Mouse (Mus musculus) layer of hippocampus, postnatal 36 days (tissue): ENCODE data around the gene Vmn1r222. TPM values are rescaled to one million over a fixed set of nuclear protein-coding genes. Genes with fewer than 3 reads are reported as not detected.
"Not testable (repeated sequence)": the region's sequence is repeated elsewhere in the genome, so short reads cannot be mapped to it uniquely, and the experiment has no call there.

ENCODE experiments used
- DNase-seq, 2 experiments: peaks; one replicate each; pipeline ENCODE4 v3.0.0; 2022
- total RNA-seq, 2 experiments: library from RNA; stranded (reverse); gene quantifications; 2 replicates each; pipeline ENCODE4 v1.2.3; 2021

The Vmn1r222 gene
- not detected for total RNA-seq

- not testable (repeated sequence) for DNase-seq
Measured at GRCm38 (mm10) chr13:23235847-23236246, at the start of gene Vmn1r222. Gene Vmn1r222, minus strand, starts transcription at chr13:23235947.

GRCm38 (mm10) chr13:23285191-23285920 is 49.6 kb upstream of the Vmn1r222 start:
- DNase-seq = no peak

GRCm38 (mm10) chr13:23279992-23280391 is 44.2 kb upstream of the Vmn1r222 start:
- DNase-seq = no peak

- DNase-seq = no peak
Measured at GRCm38 (mm10) chr13:23279576-23279975, 43.8 kb upstream of the Vmn1r222 start.

- DNase-seq = peak; percentile 51 to 62
Measured at GRCm38 (mm10) chr13:23270321-23271101, 34.8 kb upstream of the Vmn1r222 start.

GRCm38 (mm10) chr13:23269681-23270080 is 33.9 kb upstream of the Vmn1r222 start:
- DNase-seq = no peak

- DNase-seq = not testable (repeated sequence)
Measured at GRCm38 (mm10) chr13:23269127-23269526, 33.4 kb upstream of the Vmn1r222 start.

GRCm38 (mm10) chr13:23268606-23269005 is 32.9 kb upstream of the Vmn1r222 start:
- not testable (repeated sequence) for DNase-seq

- no peak for DNase-seq
Measured at GRCm38 (mm10) chr13:23258546-23259048, 22.9 kb upstream of the Vmn1r222 start.

GRCm38 (mm10) chr13:23246834-23247233 is 11.1 kb upstream of the Vmn1r222 start, which contains the start of gene Vmn1r223:
Gene Vmn1r223, plus strand, starts transcription at chr13:23247134.
- not testable (repeated sequence) for DNase-seq

- DNase-seq = not testable (repeated sequence)
Measured at GRCm38 (mm10) chr13:23213827-23214226, 21.9 kb downstream of the Vmn1r222 start, which contains the start of gene Vmn1r221. Gene Vmn1r221, plus strand, starts transcription at chr13:23214127.

- not testable (repeated sequence) for DNase-seq
Measured at GRCm38 (mm10) chr13:23203885-23204284, 31.9 kb downstream of the Vmn1r222 start.

GRCm38 (mm10) chr13:23187875-23188274 is 47.9 kb downstream of the Vmn1r222 start, which contains the start of gene Vmn1r220:
Gene Vmn1r220, minus strand, starts transcription at chr13:23187975.
- DNase-seq = no peak

Other genes starting within 250 kb of the Vmn1r222 start
- gene Vmn1r213, start 228.3 kb downstream of the Vmn1r222 start, total RNA-seq = not detected
- not detected for gene Vmn1r214, start 205.5 kb downstream of the Vmn1r222 start, total RNA-seq
- not detected for gene Vmn1r215, start 167.9 kb downstream of the Vmn1r222 start, total RNA-seq
- not detected for gene Vmn1r217, start 117.7 kb downstream of the Vmn1r222 start, total RNA-seq
- gene Vmn1r218, start 102.8 kb downstream of the Vmn1r222 start, total RNA-seq = not detected
- not detected for gene Vmn1r219, start 76.6 kb downstream of the Vmn1r222 start, total RNA-seq
- not detected for gene Vmn1r220, start 48.0 kb downstream of the Vmn1r222 start, total RNA-seq
- gene Vmn1r221, start 21.8 kb downstream of the Vmn1r222 start, total RNA-seq = not detected
- gene Vmn1r223, start 11.2 kb upstream of the Vmn1r222 start, total RNA-seq = not detected
- 10 to 100 TPM; 37.7 to 38.8 TPM for gene Zfp322a, start 133.3 kb upstream of the Vmn1r222 start, total RNA-seq
- 1 to 10 TPM; 7.9 to 8.7 TPM for gene Abt1, start 187.9 kb upstream of the Vmn1r222 start, total RNA-seq
- gene Btn1a1, start 230.0 kb upstream of the Vmn1r222 start, total RNA-seq = not detected